ENCODE assay signal across 7 mouse cellular contexts in genomic region chr17:26946567-26946966, GRCm38 (mm10). TPM values are rescaled to one million over a fixed set of nuclear protein-coding genes. Genes with fewer than 3 reads are reported as not detected.
DNase-seq lines count a peak whose midpoint lies in the region; ATAC-seq and TF ChIP-seq lines count a peak whose summit lies in the region.

No protein-coding gene starts in this region.

- peak; percentile 27 for ATAC-seq in forebrain, embryonic 16.5 days

- H3K9ac ChIP-seq in forebrain, embryonic 16.5 days (replicated peaks; ENCODE audit: low read depth, low read length), result peak overlapping the region; percentile 66

- H3K4me2 ChIP-seq in forebrain, embryonic 16.5 days (ENCODE audit: low read length), result peak overlapping the region; percentile 66

- H3K4me3 ChIP-seq in forebrain, embryonic 16.5 days (replicated peaks; ENCODE audit: low read length), result peak overlapping the region; percentile 41
- H3K4me3 ChIP-seq in hindbrain, embryonic 10.5 days, result peak overlapping the region; percentile 56
- peak overlapping the region; percentile 75 for H3K4me3 ChIP-seq in left cerebral cortex, adult 2 months
- H3K4me3 ChIP-seq in macrophage (ENCODE audit: inconsistent target), result peak overlapping the region; percentile 25; the same call in 1 of the 2 replicates

- no peaks in the 10 kb centered on the region for H3K9me3 ChIP-seq in forebrain, embryonic 16.5 days (ENCODE audit: control insufficient read depth, low read length)
- H3K9me3 ChIP-seq in hindbrain, embryonic 10.5 days, result no peaks in the 10 kb centered on the region

- no peaks in the 10 kb centered on the region for H3K36me3 ChIP-seq in forebrain, embryonic 16.5 days (ENCODE audit: control insufficient read depth, insufficient read depth)
- peaks cover 13% of the 10 kb centered on the region; the same call in 1 of the 2 replicates for H3K36me3 ChIP-seq in hindbrain, embryonic 10.5 days
- H3K36me3 ChIP-seq in macrophage (ENCODE audit: inconsistent target), result no peaks in the 10 kb centered on the region

- DNase-seq in adrenal gland, adult 18-20 months (ENCODE audit: low spot score in 2 of 2), result peak; percentile 85 to 86
- peak; percentile 81 for DNase-seq in cerebellum, adult 8-10 months
- DNase-seq in hindbrain, embryonic 10.5 days (ENCODE audit: low spot score), result peak; percentile 72
- peak; percentile 79 to 81 for DNase-seq in left cerebral cortex, adult 2 months (ENCODE audit: extremely low spot score in 1 of 2, low spot score in 2 of 2)
- DNase-seq in right cerebral cortex, postnatal 25 days, result peak; percentile 78

- peaks cover 75% of the 10 kb centered on the region for H3K4me1 ChIP-seq in forebrain, embryonic 16.5 days (replicated peaks; ENCODE audit: control insufficient read depth, insufficient read depth, low read length)
- peaks cover 93% of the 10 kb centered on the region for H3K4me1 ChIP-seq in hindbrain, embryonic 10.5 days (replicated peaks)

- TF ChIP-seq CTCF in left cerebral cortex, adult 2 months (IDR thresholded peaks at IDR 0.05), result peak; percentile 40

- H3K79me2 ChIP-seq in macrophage (ENCODE audit: inconsistent target), result no peaks in the 10 kb centered on the region

- H3K27me3 ChIP-seq in forebrain, embryonic 16.5 days (replicated peaks; ENCODE audit: control insufficient read depth, insufficient read depth, low read length), result no peaks in the 10 kb centered on the region
- 0 out of 2 replicates have a peak, but pooled peaks cover 5% of the 10 kb centered on the region for H3K27me3 ChIP-seq in hindbrain, embryonic 10.5 days (ENCODE audit: insufficient read depth, poor library complexity, severe bottlenecking)

- under 1% methylated on average over 37 of the region's 37 CpGs for WGBS in forebrain, embryonic 16.5 days
- WGBS in hindbrain, embryonic 10.5 days, result under 1% methylated on average over 37 of the region's 37 CpGs
- 2% methylated on average over 35 of the region's 37 CpGs for WGBS in macrophage (ENCODE audit: missing documents)

- intact Hi-C loops in left cerebral cortex, adult 2 months (cut with DNase I), result loop anchor here (5.0 kb wide), 1 partner anchor 66 kb away; no protein-coding TSS in a partner anchor

- H3K27ac ChIP-seq in forebrain, embryonic 16.5 days (ENCODE audit: low read length), result peak overlapping the region; percentile 86
- peak overlapping the region; percentile 87 for H3K27ac ChIP-seq in hindbrain, embryonic 10.5 days
- H3K27ac ChIP-seq in left cerebral cortex, adult 2 months, result peak overlapping the region; percentile 97
- no peak overlapping the region for H3K27ac ChIP-seq in macrophage

RNA-seq across cellular contexts. Expression of gene Syngap1, which starts 5.5 kb away (rescaled TPM):
- total RNA-seq in adrenal gland, adult 18-20 months (2021), result 10 to 100 TPM; 16.6 to 19.1 TPM
- polyA plus RNA-seq in forebrain, embryonic 16.5 days (2015; fragmentation: Nextera tagmentation; extraction: Ambion mirVana), result 5.4 and 5.8 TPM in 2 replicates
- 2.0 TPM in 2 replicates for polyA plus RNA-seq in hindbrain, embryonic 10.5 days (2016; fragmentation: Nextera tagmentation; extraction: Ambion mirVana)
- 100 to 1,000 TPM; 452 to 471 TPM for total RNA-seq in left cerebral cortex, adult 2 months (2021)
- 1 to 10 TPM; 1.8 to 8.5 (median 5.6) TPM for total RNA-seq in macrophage (2018; cell fraction: chromatin; rRNA removed)
- 1 to 10 TPM in 5 of 26 experiments, under 1 TPM in 21; 0.39 to 1.7 (median 0.73) TPM for total RNA-seq in macrophage (2018; cell fraction: cytosol; rRNA removed)
- total RNA-seq in macrophage (2018; cell fraction: nucleus; rRNA removed), result 1 to 10 TPM in 25 of 26 experiments, under 1 TPM in 1; 0.58 to 6.1 (median 3.0) TPM
- 0.32 to 1.8 TPM (median 0.85 TPM) in 3 replicates for polyA plus RNA-seq in macrophage (2018)

RNA-seq across cellular contexts. Expression of gene Cuta, which starts 7.2 kb away (rescaled TPM):
- total RNA-seq in adrenal gland, adult 18-20 months (2021), result 100 to 1,000 TPM; 129 to 141 TPM
- polyA plus RNA-seq in forebrain, embryonic 16.5 days (2015; fragmentation: Nextera tagmentation; extraction: Ambion mirVana), result 137 and 138 TPM in 2 replicates
- 186 and 189 TPM in 2 replicates for polyA plus RNA-seq in hindbrain, embryonic 10.5 days (2016; fragmentation: Nextera tagmentation; extraction: Ambion mirVana)
- 100 to 1,000 TPM; 103 to 110 TPM for total RNA-seq in left cerebral cortex, adult 2 months (2021)
- 10 to 100 TPM in 16 of 26 experiments, 1 to 10 TPM in 10; 4.2 to 40.7 (median 14.2) TPM for total RNA-seq in macrophage (2018; cell fraction: chromatin; rRNA removed)
- total RNA-seq in macrophage (2018; cell fraction: cytosol; rRNA removed), result 100 to 1,000 TPM in 9 of 26 experiments, 10 to 100 TPM in 17; 80.8 to 134 (median 92.3) TPM
- 10 to 100 TPM; 14.2 to 93.0 (median 41.5) TPM for total RNA-seq in macrophage (2018; cell fraction: nucleus; rRNA removed)
- polyA plus RNA-seq in macrophage (2018), result 40.7 to 118 TPM (median 91.4 TPM) in 3 replicates

RNA-seq across cellular contexts. Expression of gene Phf1, which starts 13.7 kb away (rescaled TPM):
- total RNA-seq in adrenal gland, adult 18-20 months (2021), result 10 to 100 TPM; 45.4 to 46.7 TPM
- polyA plus RNA-seq in forebrain, embryonic 16.5 days (2015; fragmentation: Nextera tagmentation; extraction: Ambion mirVana), result 16.2 and 19.7 TPM in 2 replicates
- 4.5 and 8.2 TPM in 2 replicates for polyA plus RNA-seq in hindbrain, embryonic 10.5 days (2016; fragmentation: Nextera tagmentation; extraction: Ambion mirVana)
- total RNA-seq in left cerebral cortex, adult 2 months (2021), result 10 to 100 TPM; 33.8 to 39.5 TPM
- 10 to 100 TPM; 24.9 to 99.8 (median 44.7) TPM for total RNA-seq in macrophage (2018; cell fraction: chromatin; rRNA removed)
- 10 to 100 TPM in 10 of 26 experiments, 1 to 10 TPM in 16; 6.5 to 12.8 (median 9.1) TPM for total RNA-seq in macrophage (2018; cell fraction: cytosol; rRNA removed)
- total RNA-seq in macrophage (2018; cell fraction: nucleus; rRNA removed), result 10 to 100 TPM; 13.6 to 53.0 (median 27.4) TPM
- polyA plus RNA-seq in macrophage (2018), result 5.3 to 13.1 TPM (median 7.6 TPM) in 3 replicates

RNA-seq across cellular contexts. Expression of gene Zbtb9, which starts 26.4 kb away (rescaled TPM):
- total RNA-seq in adrenal gland, adult 18-20 months (2021), result 1 to 10 TPM; 6.4 to 8.0 TPM
- polyA plus RNA-seq in forebrain, embryonic 16.5 days (2015; fragmentation: Nextera tagmentation; extraction: Ambion mirVana), result 17.5 and 19.1 TPM in 2 replicates
- 16.5 and 19.9 TPM in 2 replicates for polyA plus RNA-seq in hindbrain, embryonic 10.5 days (2016; fragmentation: Nextera tagmentation; extraction: Ambion mirVana)
- 10 to 100 TPM; 16.3 to 18.3 TPM for total RNA-seq in left cerebral cortex, adult 2 months (2021)
- 10 to 100 TPM in 12 of 26 experiments, 1 to 10 TPM in 14; 1.9 to 23.0 (median 8.2) TPM for total RNA-seq in macrophage (2018; cell fraction: chromatin; rRNA removed)
- total RNA-seq in macrophage (2018; cell fraction: cytosol; rRNA removed), result 10 to 100 TPM in 15 of 26 experiments, 1 to 10 TPM in 11; 5.7 to 13.3 (median 10.6) TPM
- total RNA-seq in macrophage (2018; cell fraction: nucleus; rRNA removed), result 10 to 100 TPM in 11 of 26 experiments, 1 to 10 TPM in 15; 3.9 to 27.3 (median 8.4) TPM
- 9.0 to 9.9 TPM (median 9.3 TPM) in 3 replicates for polyA plus RNA-seq in macrophage (2018)

RNA-seq across cellular contexts. Expression of gene Kifc5b, which starts 29.7 kb away (rescaled TPM):
- total RNA-seq in adrenal gland, adult 18-20 months (2021), result 1 to 10 TPM; 1.1 to 1.2 TPM
- polyA plus RNA-seq in forebrain, embryonic 16.5 days (2015; fragmentation: Nextera tagmentation; extraction: Ambion mirVana), result 3.1 and 6.8 TPM in 2 replicates
- polyA plus RNA-seq in hindbrain, embryonic 10.5 days (2016; fragmentation: Nextera tagmentation; extraction: Ambion mirVana), result 9.2 and 12.0 TPM in 2 replicates
- 1 to 10 TPM; 3.3 to 4.6 TPM for total RNA-seq in left cerebral cortex, adult 2 months (2021)
- 10 to 100 TPM in 5 of 26 experiments, 1 to 10 TPM in 19, under 1 TPM in 2; 0.55 to 24.8 (median 4.0) TPM for total RNA-seq in macrophage (2018; cell fraction: chromatin; rRNA removed)
- total RNA-seq in macrophage (2018; cell fraction: cytosol; rRNA removed), result 1 to 10 TPM in 10 of 26 experiments, under 1 TPM in 16; 0.10 to 1.6 (median 0.82) TPM
- 10 to 100 TPM in 1 of 26 experiments, 1 to 10 TPM in 18, under 1 TPM in 7; 0.63 to 12.7 (median 2.0) TPM for total RNA-seq in macrophage (2018; cell fraction: nucleus; rRNA removed)
- polyA plus RNA-seq in macrophage (2018), result 0.69 to 1.8 TPM (median 0.74 TPM) in 3 replicates

Comparison
In these comparisons a context has a peak if more than half of its experiments do, and no peak if none do; other contexts are left out.
1. H3K4me3 ChIP-seq: peak in every context shown above with its lines; median percentile 75 in left cerebral cortex, adult 2 months; 56 in hindbrain, embryonic 10.5 days; 41 in forebrain, embryonic 16.5 days; 25 in macrophage.